Mouse (Mus musculus) retina, postnatal 1 day (tissue): ENCODE data around the gene Olfr355.

ENCODE experiments used
- DNase-seq: peaks from one replicate; pipeline ENCODE4 v3.0.0-alpha.2; 2012

Gene Olfr355

DNA sequence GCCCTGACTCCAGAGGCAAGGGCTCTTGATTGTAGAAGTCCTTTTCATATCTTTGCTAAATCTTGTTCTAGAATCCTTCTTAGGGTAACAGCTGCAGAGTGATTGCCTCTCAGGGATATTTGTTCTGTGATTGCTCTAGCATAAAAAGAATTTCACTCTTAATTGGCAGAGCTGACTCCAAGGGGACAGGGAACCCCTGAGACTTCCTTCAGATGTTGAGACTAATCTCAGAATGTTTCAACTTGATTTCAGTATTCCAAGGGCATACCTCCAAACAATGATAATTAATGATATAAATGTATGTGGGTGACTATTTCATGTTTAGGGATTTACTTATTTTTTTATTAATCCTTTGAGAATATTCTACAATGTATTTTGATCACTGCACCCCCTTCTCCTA is at the start of gene Olfr355:
TSS of gene Olfr355 (minus strand) at position 101 of the 400 bp plus-strand sequence.
- DNase-seq: no peak

- no peak for DNase-seq
Measured at GRCm38 (mm10) chr2:36936821-36937220, 8.1 kb upstream of the Olfr355 start, which contains the start of gene Olfr356. Gene Olfr356 (plus strand): TSS chr2:36937121.

GRCm38 (mm10) chr2:36905380-36905779 is 23.3 kb downstream of the Olfr355 start, which contains the start of gene Olfr354:
Gene Olfr354 (plus strand): TSS chr2:36905680.
- no peak for DNase-seq

- no peak for DNase-seq
Measured at GRCm38 (mm10) chr2:36897114-36897513, 31.6 kb downstream of the Olfr355 start.

DNA sequence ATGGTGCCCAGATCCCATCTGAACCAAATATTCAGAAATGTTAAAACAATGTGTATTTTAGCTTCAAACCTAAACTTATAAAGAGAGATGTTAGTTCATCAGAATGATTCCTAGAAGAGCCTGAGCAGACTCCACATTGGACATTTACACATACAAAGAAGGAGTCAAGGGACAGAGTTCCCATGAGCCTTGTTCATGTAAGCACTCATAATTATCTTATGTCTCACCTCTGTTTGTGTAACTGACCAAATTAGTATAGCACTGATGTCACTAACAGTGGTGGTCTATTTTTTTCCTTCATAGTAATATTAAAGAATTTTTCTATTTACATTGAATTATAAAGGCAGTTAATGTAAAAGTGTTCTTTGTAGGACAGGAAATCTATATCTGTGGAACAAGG is 35.9 kb downstream of the Olfr355 start, which contains the start of gene Olfr353:
TSS of gene Olfr353 (minus strand) at position 101 of the 400 bp plus-strand sequence.
- no peak for DNase-seq
